Mouse (Mus musculus) liver, embryonic 13.5 days (tissue): ENCODE measurements around the gene Ntng1. TPM values are rescaled to one million over a fixed set of nuclear protein-coding genes. Genes with fewer than 3 reads are reported as not detected.

Experiments used
- ATAC-seq: fragments of 200-750 bp; cut with Nextera tagmentation; 2 replicates; pipeline ENCODE4 v1.8.0; 2017; ENCODE audit warnings: low read depth, mild to moderate bottlenecking, moderate number of reproducible peaks, moderate library complexity
- DNase-seq: peaks from one replicate; pipeline ENCODE4 v3.0.0; 2022
- H3K27ac ChIP-seq: fragments of 300-500 bp; sonication (generic); 2 replicates; pipeline ENCODE4 v1.5.1; 2015; ENCODE audit warnings: moderate library complexity, mild to moderate bottlenecking, inconsistent platforms
- H3K27me3 ChIP-seq: fragments of 300-500 bp; sonication (generic); 2 replicates; pipeline ENCODE4 v1.6.1; 2015; ENCODE audit warnings: mild to moderate bottlenecking, inconsistent platforms
- H3K36me3 ChIP-seq: fragments of 300-500 bp; sonication (generic); 2 replicates; pipeline ENCODE4 v1.6.1; 2015; ENCODE audit warnings: mild to moderate bottlenecking, inconsistent platforms
- H3K4me1 ChIP-seq: fragments of 300-500 bp; sonication (generic); replicated peaks from 2 replicates; pipeline ENCODE4 v1.6.1; 2015; ENCODE audit warnings: inconsistent platforms
- H3K4me2 ChIP-seq: fragments of 300-500 bp; sonication (generic); 2 replicates; pipeline ENCODE4 v1.6.1; 2015; ENCODE audit warnings: inconsistent platforms, mild to moderate bottlenecking, moderate library complexity
- H3K4me3 ChIP-seq: fragments of 300-500 bp; sonication (generic); replicated peaks from 2 replicates; pipeline ENCODE4 v1.5.1; 2015; ENCODE audit warnings: mild to moderate bottlenecking, inconsistent platforms
- H3K9ac ChIP-seq: fragments of 300-500 bp; sonication (generic); 2 replicates; pipeline ENCODE4 v1.6.1; 2015; ENCODE audit warnings: mild to moderate bottlenecking, inconsistent platforms
- H3K9me3 ChIP-seq: fragments of 300-500 bp; sonication (generic); replicated peaks from 2 replicates; pipeline ENCODE4 v1.6.1; 2016; ENCODE audit warnings: inconsistent platforms
- whole genome bisulfite sequencing: fragments of 180-500 bp; shearing (Covaris S2); methylation state at CpG from one replicate; pipeline ENCODE4 v1.1.7; 2015; ENCODE audit not compliant: insufficient replicate concordance; 5-methylcytosine and 5-hydroxymethylcytosine counted together
- polyA plus RNA-seq: library from polyadenylated mRNA; unstranded; fragments of >200 nt; fragmentation: Nextera tagmentation; extraction: Ambion mirVana; gene quantifications from 2 replicates; pipeline ENCODE4 v1.2.1, GENCODE M21; 2015

Gene Ntng1
- polyA plus RNA-seq, 1 experiment from 2014 or later, result 0.39 TPM

DNA sequence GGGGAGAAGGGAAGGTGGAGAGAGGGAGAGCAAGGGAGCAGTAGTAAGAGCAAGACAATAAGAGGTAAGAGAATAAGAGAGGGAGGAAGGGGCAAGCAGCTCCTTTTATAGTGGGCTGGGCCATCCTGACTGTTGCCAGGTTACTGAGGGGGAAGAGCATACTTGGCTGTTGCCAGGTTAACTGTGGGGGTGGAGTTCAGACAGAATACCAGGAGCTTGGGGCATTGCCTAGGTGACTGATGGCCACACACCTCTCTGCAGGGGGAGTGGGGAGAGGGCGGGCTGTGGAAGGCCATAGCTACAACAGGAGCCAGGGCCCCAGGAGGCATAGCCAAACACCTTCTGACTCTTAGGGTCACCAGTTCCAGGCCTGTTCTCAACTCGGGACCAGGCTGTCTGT is 166.2 kb downstream of the Ntng1 start:
- H3K36me3 ChIP-seq, result no peaks in the 10 kb centered on the region
- H3K4me2 ChIP-seq, result no peak overlapping the region
- no peaks in the 10 kb centered on the region for H3K9me3 ChIP-seq
- DNase-seq (no peak), ATAC-seq (no peak)
- H3K9ac ChIP-seq, result no peak overlapping the region
- H3K4me1 ChIP-seq, result no peaks in the 10 kb centered on the region
- no peaks in the 10 kb centered on the region for H3K27me3 ChIP-seq
- no peak overlapping the region for H3K27ac ChIP-seq
- no peak overlapping the region for H3K4me3 ChIP-seq
- 56% methylated on average over 2 of the region's 2 CpGs for WGBS

DNA sequence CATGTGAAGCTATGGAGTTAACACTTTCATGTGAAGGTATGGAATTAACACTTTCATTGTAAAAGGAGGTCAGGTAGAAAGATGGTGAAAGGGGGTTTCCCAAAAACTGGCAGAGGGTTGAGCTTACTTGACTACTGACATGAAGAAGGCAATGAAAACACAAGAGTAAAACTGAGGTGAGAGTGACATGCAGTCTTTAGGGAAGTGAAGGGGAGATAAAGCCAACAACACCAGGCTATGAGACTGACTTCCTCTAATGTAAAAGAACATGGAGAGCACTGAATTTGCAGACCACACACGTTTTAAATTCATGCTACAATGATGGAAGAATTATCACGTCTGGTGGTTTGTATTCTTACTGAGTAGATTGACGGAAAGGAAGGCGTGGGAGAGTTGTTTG is 168.7 kb downstream of the Ntng1 start:
- 49% methylated on average over 4 of the region's 4 CpGs for WGBS
- H3K4me2 ChIP-seq, result no peak overlapping the region
- H3K9ac ChIP-seq, result no peak overlapping the region

DNA sequence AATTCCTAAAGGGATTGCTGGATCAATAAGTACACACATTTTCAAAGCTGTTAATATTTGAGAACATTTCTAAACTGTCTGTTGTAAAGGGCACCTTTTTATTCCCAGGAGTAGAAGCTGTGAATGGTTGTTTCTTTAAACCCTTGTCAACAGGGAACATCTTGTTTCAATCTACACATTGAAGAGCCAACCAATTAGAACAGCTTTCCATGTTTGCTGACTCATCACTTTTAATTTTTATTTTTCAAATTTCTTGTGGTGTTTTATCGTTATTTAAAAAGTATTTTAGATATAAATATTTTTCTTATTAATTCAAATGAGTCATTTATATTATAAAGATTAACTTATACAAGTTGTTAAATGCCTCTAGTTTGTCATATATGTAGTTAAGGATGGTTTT is 172.3 kb downstream of the Ntng1 start:
- whole genome bisulfite sequencing, result 48% methylated on average over 1 of the region's 1 CpGs
- H3K9ac ChIP-seq, result no peak overlapping the region
- H3K36me3 ChIP-seq, result no peaks in the 10 kb centered on the region
- no peak overlapping the region for H3K27ac ChIP-seq
- H3K4me1 ChIP-seq, result no peaks in the 10 kb centered on the region
- H3K4me3 ChIP-seq, result no peak overlapping the region
- no peak overlapping the region for H3K4me2 ChIP-seq
- H3K27me3 ChIP-seq, result no peaks in the 10 kb centered on the region
- ATAC-seq (no peak), DNase-seq (no peak)
- no peaks in the 10 kb centered on the region for H3K9me3 ChIP-seq

More for the DNA sequence above, 168.7 kb downstream of the Ntng1 start:
- Histone ChIP-seq H3K27ac (no peak overlapping the region), H3K36me3 (no peaks in the 10 kb centered on the region), H3K4me1 (no peaks in the 10 kb centered on the region), H3K4me3 (no peak overlapping the region), H3K9me3 (no peaks in the 10 kb centered on the region), H3K27me3 (no peaks in the 10 kb centered on the region)
- ATAC-seq (no peak), DNase-seq (no peak)

- Histone ChIP-seq H3K27me3 (no peaks in the 10 kb centered on the region), H3K27ac (no peak overlapping the region), H3K9ac (no peak overlapping the region), H3K4me2 (no peak overlapping the region), H3K4me3 (no peak overlapping the region), H3K9me3 (no peaks in the 10 kb centered on the region), H3K4me1 (no peaks in the 10 kb centered on the region), H3K36me3 (no peaks in the 10 kb centered on the region)
- ATAC-seq, result no peak
- DNase-seq, result no peak
These were observed 173.6 kb downstream of the Ntng1 start for GRCm38 (mm10) chr3:109970181-109970580.

DNA sequence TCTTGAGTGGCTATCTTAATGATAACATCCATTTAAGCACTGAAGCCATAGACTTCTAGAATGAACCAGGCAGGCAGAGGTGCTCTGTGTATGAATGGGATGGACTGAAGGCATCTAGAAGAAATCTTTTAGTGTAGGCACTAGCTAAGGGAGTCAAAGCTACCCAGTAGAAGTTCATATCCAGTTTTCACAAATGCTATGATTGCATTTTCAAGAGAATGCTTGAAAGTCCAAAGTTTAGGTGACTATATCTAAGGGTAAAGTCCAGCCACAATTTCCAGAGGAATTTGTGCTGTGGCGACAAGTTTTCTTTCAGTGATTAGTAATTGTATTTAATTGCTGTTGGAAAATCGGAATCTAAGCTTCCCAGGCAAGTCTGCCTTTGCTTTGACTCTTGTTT is 181.2 kb downstream of the Ntng1 start:
- no peak overlapping the region for H3K4me2 ChIP-seq
- H3K27me3 ChIP-seq, result no peaks in the 10 kb centered on the region
- H3K9me3 ChIP-seq, result no peaks in the 10 kb centered on the region
- no peak overlapping the region for H3K27ac ChIP-seq
- H3K36me3 ChIP-seq, result no peaks in the 10 kb centered on the region
- DNase-seq, result no peak
- ATAC-seq, result no peak
- no peak overlapping the region for H3K4me3 ChIP-seq
- H3K9ac ChIP-seq, result no peak overlapping the region
- no peaks in the 10 kb centered on the region for H3K4me1 ChIP-seq
- 61% methylated on average over 2 of the region's 2 CpGs for WGBS

GRCm38 (mm10) chr3:109942960-109943359 is 200.9 kb downstream of the Ntng1 start:
- Histone ChIP-seq H3K4me1 (no peaks in the 10 kb centered on the region), H3K36me3 (no peaks in the 10 kb centered on the region), H3K27me3 (no peaks in the 10 kb centered on the region), H3K4me2 (no peak overlapping the region), H3K9me3 (no peaks in the 10 kb centered on the region), H3K27ac (no peak overlapping the region), H3K9ac (no peak overlapping the region), H3K4me3 (no peak overlapping the region)
- no peak for DNase-seq
- ATAC-seq, result no peak
- WGBS, result 56% methylated on average over 1 of the region's 1 CpGs

GRCm38 (mm10) chr3:109937634-109938033 is 206.2 kb downstream of the Ntng1 start:
- no peaks in the 10 kb centered on the region for H3K4me1 ChIP-seq
- no peak overlapping the region for H3K4me2 ChIP-seq
- H3K9me3 ChIP-seq, result no peaks in the 10 kb centered on the region
- H3K27ac ChIP-seq, result no peak overlapping the region
- ATAC-seq (no peak), DNase-seq (no peak)
- 74% methylated on average over 2 of the region's 2 CpGs for WGBS
- no peaks in the 10 kb centered on the region for H3K36me3 ChIP-seq
- H3K4me3 ChIP-seq, result no peak overlapping the region
- no peak overlapping the region for H3K9ac ChIP-seq
- no peaks in the 10 kb centered on the region for H3K27me3 ChIP-seq

GRCm38 (mm10) chr3:109936275-109936674 is 207.5 kb downstream of the Ntng1 start:
- no peaks in the 10 kb centered on the region for H3K4me1 ChIP-seq

DNA sequence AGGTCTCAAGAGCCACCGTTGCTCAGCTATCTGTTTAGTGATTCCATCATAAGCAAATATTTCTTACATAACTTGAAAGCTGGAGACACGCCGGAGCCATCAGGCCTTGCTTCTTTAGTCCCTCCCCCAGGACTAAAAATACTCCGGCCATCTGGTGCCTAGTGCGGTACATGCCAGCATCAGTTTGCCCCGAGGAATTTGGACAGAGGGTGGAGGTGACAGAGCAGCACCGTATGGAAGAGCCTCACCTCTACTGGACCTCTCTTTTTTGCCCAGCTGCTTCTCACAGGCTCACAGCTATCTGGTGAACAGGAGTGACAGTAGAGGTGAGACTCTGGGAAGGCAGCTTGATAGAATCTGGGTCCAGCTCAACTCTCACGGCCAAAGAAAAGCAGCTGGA is 211.6 kb downstream of the Ntng1 start:
- Histone ChIP-seq H3K27ac (no peak overlapping the region), H3K9me3 (no peaks in the 10 kb centered on the region), H3K27me3 (no peaks in the 10 kb centered on the region), H3K4me3 (no peak overlapping the region), H3K9ac (no peak overlapping the region), H3K4me2 (no peak overlapping the region), H3K36me3 (no peaks in the 10 kb centered on the region), H3K4me1 (no peaks in the 10 kb centered on the region)
- DNase-seq, result no peak
- WGBS, result 66% methylated on average over 8 of the region's 8 CpGs
- ATAC-seq, result no peak

More at GRCm38 (mm10) chr3:109936275-109936674, 207.5 kb downstream of the Ntng1 start:
- H3K9ac ChIP-seq, result no peak overlapping the region
- H3K36me3 ChIP-seq, result no peaks in the 10 kb centered on the region
- no peaks in the 10 kb centered on the region for H3K27me3 ChIP-seq
- no peaks in the 10 kb centered on the region for H3K9me3 ChIP-seq
- no peak overlapping the region for H3K27ac ChIP-seq
- no peak overlapping the region for H3K4me3 ChIP-seq
- DNase-seq (no peak), ATAC-seq (no peak)
- H3K4me2 ChIP-seq, result no peak overlapping the region
- WGBS, result 64% methylated on average over 3 of the region's 3 CpGs

DNA sequence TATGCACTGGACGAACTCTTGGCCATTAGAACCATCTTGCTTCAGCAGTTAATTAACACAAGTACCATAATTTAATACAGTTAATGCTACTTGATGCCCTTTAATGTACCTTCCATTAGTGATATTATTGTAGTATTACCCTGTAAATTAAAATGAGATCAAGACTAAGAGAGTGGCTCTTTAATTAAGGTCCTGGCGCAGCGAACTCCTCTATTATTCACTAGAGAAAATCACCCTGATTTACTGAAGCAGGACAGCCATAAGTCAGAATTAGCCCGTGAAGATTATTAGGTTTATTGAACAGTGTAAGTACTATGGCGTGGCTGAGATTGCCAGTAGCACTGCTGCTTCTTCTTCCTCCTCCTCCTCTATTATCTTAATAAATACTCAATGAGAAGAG is 212.8 kb downstream of the Ntng1 start:
- Histone ChIP-seq H3K9me3 (no peaks in the 10 kb centered on the region), H3K4me1 (no peaks in the 10 kb centered on the region), H3K27me3 (no peaks in the 10 kb centered on the region), H3K4me2 (no peak overlapping the region), H3K36me3 (no peaks in the 10 kb centered on the region), H3K4me3 (no peak overlapping the region), H3K27ac (no peak overlapping the region), H3K9ac (no peak overlapping the region)
- DNase-seq (no peak), ATAC-seq (no peak)
- WGBS, result 65% methylated on average over 5 of the region's 5 CpGs

DNA sequence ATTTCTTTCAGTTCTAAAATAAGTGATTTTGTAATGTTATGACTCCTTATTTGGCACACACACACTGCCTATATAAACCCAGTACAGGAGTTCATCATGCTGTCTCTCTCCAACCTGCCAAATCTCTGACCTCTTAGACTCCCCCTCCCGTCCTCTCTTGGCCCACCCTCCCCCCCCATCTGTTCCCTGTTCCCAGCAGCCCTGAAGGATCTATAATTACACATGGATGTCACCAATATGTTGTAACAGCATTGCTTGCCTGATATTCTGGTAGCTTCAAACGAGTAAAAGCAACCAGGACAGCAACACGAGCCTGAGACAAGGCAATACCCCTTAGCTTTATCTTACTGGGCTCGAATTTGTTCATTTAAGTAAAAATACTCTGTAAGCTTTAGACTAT is 220.0 kb downstream of the Ntng1 start:
- ATAC-seq (no peak), DNase-seq (no peak)
- Histone ChIP-seq H3K4me3 (no peak overlapping the region), H3K27ac (no peak overlapping the region), H3K4me2 (no peak overlapping the region), H3K36me3 (no peaks in the 10 kb centered on the region), H3K9ac (no peak overlapping the region), H3K4me1 (no peaks in the 10 kb centered on the region), H3K27me3 (no peaks in the 10 kb centered on the region), H3K9me3 (no peaks in the 10 kb centered on the region)
- 38% methylated on average over 4 of the region's 4 CpGs for WGBS

GRCm38 (mm10) chr3:109918996-109919395 is 224.8 kb downstream of the Ntng1 start:
- H3K27ac ChIP-seq, result no peak overlapping the region
- 63% methylated on average over 3 of the region's 3 CpGs for WGBS
- H3K9ac ChIP-seq, result no peak overlapping the region
- H3K4me1 ChIP-seq, result no peaks in the 10 kb centered on the region
- DNase-seq (no peak), ATAC-seq (no peak)
- no peaks in the 10 kb centered on the region for H3K27me3 ChIP-seq
- H3K4me2 ChIP-seq, result no peak overlapping the region
- H3K36me3 ChIP-seq, result no peaks in the 10 kb centered on the region
- no peak overlapping the region for H3K4me3 ChIP-seq
- H3K9me3 ChIP-seq, result no peaks in the 10 kb centered on the region
